Mouse (Mus musculus) bone marrow, adult 2 months (tissue): Measurements from ENCODE around the gene Brox.

Experiments used
- CTCF ChIP-seq: fragments of 200-500 bp; IDR thresholded peaks from 2 replicates; pipeline ENCODE4 v1.5.1; 2011; ENCODE audit warnings: low read length, control low read depth; ENCODE audit not compliant: control insufficient read depth, insufficient read depth
- POLR2A ChIP-seq: fragments of 200-500 bp; IDR thresholded peaks from 2 replicates; pipeline ENCODE4 v1.6.1; 2011; ENCODE audit warnings: low read depth, mild to moderate bottlenecking, control low read depth, low read length, borderline replicate concordance; ENCODE audit not compliant: control insufficient read depth

DNA sequence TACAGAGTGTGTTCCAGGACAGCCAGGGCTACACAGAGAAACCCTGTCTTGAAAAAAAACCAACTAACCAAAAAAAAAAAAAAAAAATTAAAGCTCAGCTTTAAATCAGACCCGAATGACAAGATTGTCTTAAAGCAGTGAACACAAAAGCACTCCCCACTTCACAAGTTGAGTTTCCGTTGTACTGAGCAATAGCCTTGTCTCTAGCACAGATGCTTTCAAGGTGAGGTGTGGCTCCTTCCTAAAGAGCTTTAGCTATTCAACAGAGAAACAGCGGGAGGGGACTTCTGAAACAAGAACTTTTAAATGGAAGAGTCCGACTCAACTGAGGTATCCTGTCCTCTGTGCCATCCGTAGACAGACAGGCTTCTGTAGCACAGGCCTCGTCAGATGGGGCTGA is 27.4 kb upstream of the Brox start:
- TF ChIP-seq CTCF (no peak), POLR2A (no peak)
